Mouse (Mus musculus) E14TG2a.4 (cell line): ENCODE data around the gene Frmd3.

Experiments
- CTCF ChIP-seq: conservative IDR thresholded peaks from 2 replicates; pipeline ENCODE4 v1.5.1; 2014; ENCODE audit warnings: low read length
- POU5F1 ChIP-seq: IDR thresholded peaks from 2 replicates; pipeline ENCODE4 v1.6.1; 2014; ENCODE audit warnings: low read length, borderline replicate concordance

DNA sequence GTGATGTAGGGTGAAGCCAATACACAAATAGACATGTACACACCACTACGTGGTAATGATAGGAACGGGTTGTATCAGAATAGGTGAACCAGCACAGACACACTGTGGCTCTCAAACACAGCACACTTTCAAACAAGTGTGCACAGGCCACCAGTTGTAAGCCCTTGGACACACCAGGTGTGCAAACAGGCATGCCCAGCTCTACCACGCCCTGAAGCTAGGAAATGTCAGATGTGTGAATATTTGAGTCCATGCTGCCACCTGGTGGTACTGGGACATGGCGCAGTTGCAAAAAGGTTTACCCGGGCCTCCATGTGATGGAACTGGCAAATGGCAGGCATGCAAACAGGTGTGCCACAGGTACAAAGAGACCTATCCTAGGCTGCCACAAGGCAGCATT is 218.2 kb downstream of the Frmd3 start:
- TF ChIP-seq CTCF, result peak; percentile 81
- no peak for TF ChIP-seq POU5F1
